Mouse (Mus musculus): Measurements from ENCODE around the gene Tph1. TPM values are rescaled to one million over a fixed set of nuclear protein-coding genes. Genes with fewer than 3 reads are reported as not detected.

Gene Tph1
- 0.67 and 1.6 TPM in 2 replicates for polyA plus RNA-seq (2016; fragmentation: Nextera tagmentation; extraction: Ambion mirVana)

DNA sequence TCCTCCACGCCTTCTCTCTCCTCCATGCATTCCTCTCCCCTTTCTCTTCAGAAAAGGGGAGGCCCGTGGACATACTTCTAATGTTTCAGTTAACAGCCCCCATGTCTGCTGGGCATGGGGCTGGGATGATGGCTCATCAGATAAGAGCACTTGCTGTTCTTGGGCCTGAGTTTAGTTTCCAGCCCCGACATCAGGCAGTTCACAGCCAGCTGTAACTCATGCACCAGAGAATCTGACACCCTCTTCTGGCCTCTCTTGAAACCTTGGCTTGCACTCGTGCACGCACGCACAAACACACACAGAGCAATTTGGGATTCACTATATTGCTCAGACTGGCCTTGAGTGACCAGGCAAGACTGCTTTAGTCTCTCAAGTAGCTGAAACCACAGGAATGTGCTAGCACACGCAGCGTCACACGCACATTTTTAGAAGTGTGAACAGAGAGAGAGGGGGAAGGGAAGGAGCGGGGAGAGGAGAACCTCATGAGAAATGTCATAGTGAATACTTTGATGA is at the start of gene Tph1:
Tph1 (minus strand) TSS at position 378 of the 513 bp plus-strand sequence.
- Histone ChIP-seq H3K36me3 (no peaks in the 10 kb centered on the region), H3K9me3 (no peaks in the 10 kb centered on the region), H3K27me3 (ENCODE audit: insufficient read depth, poor library complexity, severe bottlenecking) (peaks cover 20% of the 10 kb centered on the region), H3K4me1 (replicated peaks) (peaks cover 9% of the 10 kb centered on the region), H3K4me3 (no peak within 1 kb of the TSS), H3K27ac (no peak within 1 kb of the TSS)
- 69% methylated on average over 10 of the region's 10 CpGs for WGBS
- DNase-seq (ENCODE audit: low spot score) = no peak

GRCm38 (mm10) chr7:46720460-46720859 is 48.1 kb upstream of the Tph1 start:
- DNase-seq (ENCODE audit: low spot score) = no peak
- 77% methylated on average over 9 of the region's 9 CpGs for WGBS
- Histone ChIP-seq H3K4me3 (no peak overlapping the region), H3K9me3 (no peaks in the 10 kb centered on the region), H3K27ac (no peak overlapping the region), H3K4me1 (replicated peaks) (no peaks in the 10 kb centered on the region), H3K27me3 (ENCODE audit: insufficient read depth, poor library complexity, severe bottlenecking) (peaks cover 4% of the 10 kb centered on the region; the same call in 1 of the 2 replicates), H3K36me3 (no peaks in the 10 kb centered on the region)

GRCm38 (mm10) chr7:46719526-46719925 is 47.2 kb upstream of the Tph1 start:
- Histone ChIP-seq H3K27ac (no peak overlapping the region), H3K9me3 (no peaks in the 10 kb centered on the region), H3K4me3 (no peak overlapping the region), H3K27me3 (ENCODE audit: insufficient read depth, poor library complexity, severe bottlenecking) (peaks cover 4% of the 10 kb centered on the region; the same call in 1 of the 2 replicates), H3K36me3 (no peaks in the 10 kb centered on the region), H3K4me1 (replicated peaks) (no peaks in the 10 kb centered on the region)
- DNase-seq (ENCODE audit: low spot score) = no peak
- 88% methylated on average over 7 of the region's 7 CpGs for WGBS

DNA sequence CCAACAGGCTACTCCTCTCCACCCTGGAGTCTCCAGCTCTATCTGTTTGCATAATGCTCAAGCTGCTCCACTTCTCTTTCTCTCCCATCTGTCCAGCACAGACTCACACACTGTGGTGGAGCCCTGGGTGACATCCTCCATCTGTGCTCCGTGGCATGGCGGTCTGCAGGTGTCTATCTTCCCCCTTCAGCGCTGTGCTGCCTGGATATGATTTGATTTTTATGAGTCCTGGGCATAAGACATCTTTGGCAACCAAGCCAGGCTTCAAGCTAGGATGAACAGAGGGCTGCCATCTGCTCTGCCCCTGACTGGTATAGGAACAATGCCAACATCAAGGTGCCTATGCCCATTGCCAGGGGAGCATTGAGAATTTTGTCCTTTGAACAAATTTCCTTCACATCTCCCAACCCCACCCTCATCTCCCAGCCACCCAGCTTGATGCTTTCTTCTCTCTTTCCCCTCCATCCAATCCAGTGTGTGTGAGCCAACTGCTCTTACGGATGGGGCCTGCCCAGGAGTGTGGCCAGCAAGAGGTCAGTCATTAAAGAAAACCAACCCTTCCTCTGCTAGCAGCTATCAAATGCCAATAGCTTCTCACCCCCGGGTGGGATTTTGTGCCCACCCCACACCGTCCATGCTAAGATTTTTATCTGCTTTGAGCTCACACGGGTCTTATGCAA is 46.4 kb upstream of the Tph1 start:
- 85% methylated on average over 7 of the region's 7 CpGs for WGBS
- Histone ChIP-seq H3K9me3 (no peaks in the 10 kb centered on the region), H3K4me3 (no peak overlapping the region), H3K27me3 (ENCODE audit: insufficient read depth, poor library complexity, severe bottlenecking) (peaks cover 4% of the 10 kb centered on the region; the same call in 1 of the 2 replicates), H3K4me1 (replicated peaks) (no peaks in the 10 kb centered on the region), H3K27ac (no peak overlapping the region), H3K36me3 (no peaks in the 10 kb centered on the region)
- no peak for DNase-seq (ENCODE audit: low spot score)

- no peak overlapping the region for H3K4me3 ChIP-seq
- H3K27me3 ChIP-seq (ENCODE audit: insufficient read depth, poor library complexity, severe bottlenecking) = peaks cover 4% of the 10 kb centered on the region; the same call in 1 of the 2 replicates
- no peaks in the 10 kb centered on the region for H3K36me3 ChIP-seq
- WGBS = 73% methylated on average over 5 of the region's 5 CpGs
- DNase-seq (ENCODE audit: low spot score) = no peak
- H3K27ac ChIP-seq = no peak overlapping the region
- no peaks in the 10 kb centered on the region for H3K4me1 ChIP-seq (replicated peaks)
- H3K9me3 ChIP-seq = no peaks in the 10 kb centered on the region
Observed at GRCm38 (mm10) chr7:46716897-46717296, 44.6 kb upstream of the Tph1 start.

DNA sequence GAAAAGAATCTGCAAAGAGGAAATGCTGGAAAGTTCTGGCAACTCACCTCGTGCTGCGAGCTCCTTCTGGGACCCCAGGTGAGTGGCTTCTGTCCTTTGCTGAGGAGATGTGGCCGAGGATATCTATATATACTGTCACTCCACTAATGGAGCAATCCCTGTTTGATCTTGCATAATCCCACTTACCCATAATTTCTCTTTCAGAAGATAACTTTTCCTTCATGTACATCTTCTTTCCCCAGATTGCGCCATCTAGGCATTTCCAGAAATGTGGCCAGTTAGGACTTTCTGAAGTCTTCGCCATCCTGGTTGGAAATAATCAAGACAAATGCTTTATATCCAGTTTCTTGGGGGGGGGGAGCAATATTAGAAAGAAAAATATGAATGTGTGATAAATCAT is 43.3 kb upstream of the Tph1 start, which contains the start of gene Saa3:
Saa3 (minus strand) TSS at position 101 of the 400 bp plus-strand sequence.
- Histone ChIP-seq H3K27ac (no peak within 1 kb of the TSS), H3K9me3 (no peaks in the 10 kb centered on the region), H3K4me3 (no peak within 1 kb of the TSS), H3K36me3 (no peaks in the 10 kb centered on the region), H3K4me1 (replicated peaks) (no peaks in the 10 kb centered on the region), H3K27me3 (ENCODE audit: insufficient read depth, poor library complexity, severe bottlenecking) (peaks cover 2% of the 10 kb centered on the region; the same call in 1 of the 2 replicates)
- no peak for DNase-seq (ENCODE audit: low spot score)
- 91% methylated on average over 5 of the region's 5 CpGs for WGBS

DNA sequence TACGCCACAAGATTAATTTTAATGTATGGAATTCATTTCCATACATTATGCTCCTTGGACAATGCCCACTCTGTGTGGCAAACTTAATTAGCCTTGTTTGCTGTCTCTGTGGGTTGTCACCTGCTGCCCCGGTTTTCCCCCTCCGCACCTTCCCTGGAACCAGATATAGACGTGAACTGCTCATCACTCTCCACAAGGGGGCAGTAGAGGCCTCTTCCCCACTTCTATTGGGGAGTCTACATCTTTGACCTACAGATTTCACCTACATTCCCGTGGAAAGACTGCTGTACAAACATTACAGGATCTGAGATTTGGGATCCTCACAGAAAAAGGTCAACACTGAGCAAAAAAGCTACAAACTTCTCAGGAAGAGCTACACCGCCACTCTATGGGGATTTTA is 42.2 kb upstream of the Tph1 start:
- Histone ChIP-seq H3K4me3 (no peak overlapping the region), H3K27ac (no peak overlapping the region), H3K36me3 (no peaks in the 10 kb centered on the region), H3K27me3 (ENCODE audit: insufficient read depth, poor library complexity, severe bottlenecking) (no peaks in the 10 kb centered on the region), H3K9me3 (no peaks in the 10 kb centered on the region), H3K4me1 (replicated peaks) (peaks cover 3% of the 10 kb centered on the region)
- DNase-seq (ENCODE audit: low spot score) = peak; percentile 39
- WGBS = 33% methylated on average over 6 of the region's 6 CpGs

DNA sequence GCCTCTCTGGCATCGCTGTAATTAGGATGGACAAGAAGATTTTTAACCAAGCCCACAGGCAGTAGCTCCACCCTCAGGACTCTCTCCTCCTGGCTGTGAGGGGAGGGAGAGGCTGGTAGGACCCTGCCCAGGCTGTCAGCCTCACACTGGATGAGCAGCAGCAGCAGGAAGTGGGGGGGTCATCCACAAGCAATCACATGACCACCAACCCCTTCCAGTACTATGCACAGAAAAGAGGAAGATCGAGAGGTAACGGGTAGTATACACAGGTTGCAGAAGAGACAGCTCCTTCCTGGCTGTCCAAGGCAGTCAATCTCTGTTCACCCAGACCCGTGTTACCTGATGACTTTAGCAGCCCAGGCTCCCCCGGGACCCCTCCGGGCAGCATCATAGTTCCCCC is 39.9 kb upstream of the Tph1 start:
- H3K4me1 ChIP-seq (replicated peaks) = peaks cover 8% of the 10 kb centered on the region

DNA sequence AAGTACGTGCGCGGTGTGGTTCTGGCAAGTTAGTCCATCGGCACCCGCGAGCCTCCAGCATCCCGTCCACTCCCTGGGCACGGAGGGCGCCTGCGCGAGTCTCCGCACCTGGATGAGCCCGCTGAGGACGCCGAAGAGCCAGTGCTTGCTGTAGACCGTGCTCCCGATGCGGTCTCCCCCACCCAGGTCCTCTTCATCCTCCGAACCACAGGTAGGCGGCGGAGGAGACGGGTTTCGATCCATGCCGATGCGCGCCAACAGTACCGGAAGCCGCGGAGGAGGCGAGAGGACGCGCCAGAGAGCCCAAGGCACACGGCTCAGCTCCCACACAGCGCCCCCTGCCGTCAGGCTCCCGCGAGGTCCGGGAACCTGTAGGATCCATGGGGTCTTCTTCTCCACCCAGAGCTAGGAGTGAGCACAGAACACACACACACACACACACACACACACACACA is 38.1 kb upstream of the Tph1 start, which contains the start of gene Saal1:
Saal1 (minus strand) TSS at position 291 of the 455 bp plus-strand sequence.
- peak within 1 kb of the TSS; percentile 98 for H3K27ac ChIP-seq
- H3K4me1 ChIP-seq (replicated peaks) = peaks cover 8% of the 10 kb centered on the region
- no peaks in the 10 kb centered on the region for H3K9me3 ChIP-seq
- H3K27me3 ChIP-seq (ENCODE audit: insufficient read depth, poor library complexity, severe bottlenecking) = no peaks in the 10 kb centered on the region
- peaks cover 35% of the 10 kb centered on the region for H3K36me3 ChIP-seq
- peak within 1 kb of the TSS; percentile 90 for H3K4me3 ChIP-seq
- WGBS = 0% methylated on average over 38 of the region's 38 CpGs
- DNase-seq (ENCODE audit: low spot score) = peak; percentile 94

More for the DNA sequence above, 39.9 kb upstream of the Tph1 start:
- no peak overlapping the region for H3K27ac ChIP-seq
- no peak overlapping the region for H3K4me3 ChIP-seq
- DNase-seq (ENCODE audit: low spot score) = no peak
- H3K27me3 ChIP-seq (ENCODE audit: insufficient read depth, poor library complexity, severe bottlenecking) = no peaks in the 10 kb centered on the region
- WGBS = 69% methylated on average over 6 of the region's 6 CpGs
- H3K9me3 ChIP-seq = no peaks in the 10 kb centered on the region
- H3K36me3 ChIP-seq = peaks cover 16% of the 10 kb centered on the region

DNA sequence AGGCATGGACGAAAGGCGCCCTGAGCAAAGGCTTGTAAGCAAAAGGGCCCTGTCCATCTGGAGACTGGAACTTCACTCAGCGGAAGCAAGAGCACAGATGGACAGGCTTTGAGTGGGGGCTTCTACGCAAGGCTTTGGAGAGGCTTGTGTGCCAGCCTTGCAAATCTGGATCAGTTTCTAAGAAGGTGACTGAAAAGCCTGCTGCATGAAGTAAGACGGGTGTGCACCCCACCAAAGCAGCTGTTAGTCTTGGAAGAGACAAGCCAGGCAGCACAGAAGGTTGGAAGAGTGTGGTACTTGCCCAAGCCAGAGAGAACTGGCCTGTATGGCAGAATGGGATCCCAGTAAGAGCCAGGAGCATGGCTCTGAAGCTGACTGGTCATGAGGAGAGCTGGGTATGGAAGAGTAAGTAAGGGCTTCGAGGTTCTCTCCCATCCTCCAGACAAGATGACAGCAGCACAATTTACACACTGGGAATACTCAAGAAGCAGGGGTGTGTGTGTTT is 28.2 kb upstream of the Tph1 start:
- no peak for DNase-seq (ENCODE audit: low spot score)
- H3K4me3 ChIP-seq = no peak overlapping the region
- 93% methylated on average over 6 of the region's 6 CpGs for WGBS
- H3K9me3 ChIP-seq = no peaks in the 10 kb centered on the region
- no peaks in the 10 kb centered on the region for H3K4me1 ChIP-seq (replicated peaks)
- H3K27me3 ChIP-seq (ENCODE audit: insufficient read depth, poor library complexity, severe bottlenecking) = no peaks in the 10 kb centered on the region
- peaks cover 100% of the 10 kb centered on the region for H3K36me3 ChIP-seq
- no peak overlapping the region for H3K27ac ChIP-seq

- no peak overlapping the region for H3K27ac ChIP-seq
- no peaks in the 10 kb centered on the region for H3K27me3 ChIP-seq (ENCODE audit: insufficient read depth, poor library complexity, severe bottlenecking)
- 78% methylated on average over 1 of the region's 1 CpGs for WGBS
- H3K4me1 ChIP-seq (replicated peaks) = no peaks in the 10 kb centered on the region
- no peak for DNase-seq (ENCODE audit: low spot score)
- H3K36me3 ChIP-seq = peaks cover 93% of the 10 kb centered on the region
- H3K4me3 ChIP-seq = no peak overlapping the region
- no peaks in the 10 kb centered on the region for H3K9me3 ChIP-seq
Observed at GRCm38 (mm10) chr7:46696754-46697153, 24.4 kb upstream of the Tph1 start.

DNA sequence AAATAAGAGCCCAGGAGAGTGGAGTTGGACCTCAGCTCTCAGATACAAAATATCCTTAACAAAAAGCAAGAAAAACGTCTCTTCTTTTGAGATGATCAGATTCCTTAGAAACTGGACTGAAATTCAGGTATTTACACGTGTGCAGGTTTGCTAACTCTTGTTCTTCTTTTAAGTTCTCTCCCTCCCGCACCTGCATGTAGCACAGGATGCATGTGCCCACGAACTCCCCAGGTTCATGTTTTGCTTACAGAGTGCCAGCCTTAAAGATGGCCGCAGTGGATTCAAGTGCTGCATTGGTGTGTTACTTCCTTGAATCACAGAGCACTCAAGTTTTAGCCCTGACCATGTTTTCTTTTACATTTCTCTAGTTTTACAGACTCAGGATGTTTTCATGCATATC is 14.5 kb upstream of the Tph1 start:
- 88% methylated on average over 5 of the region's 5 CpGs for WGBS
- Histone ChIP-seq H3K27ac (no peak overlapping the region), H3K27me3 (ENCODE audit: insufficient read depth, poor library complexity, severe bottlenecking) (no peaks in the 10 kb centered on the region), H3K4me1 (replicated peaks) (no peaks in the 10 kb centered on the region), H3K4me3 (no peak overlapping the region), H3K9me3 (no peaks in the 10 kb centered on the region), H3K36me3 (peaks cover 47% of the 10 kb centered on the region)
- DNase-seq (ENCODE audit: low spot score) = no peak

GRCm38 (mm10) chr7:46680732-46681131 is 8.4 kb upstream of the Tph1 start:
- 0 out of 2 replicates have a peak, but pooled peaks cover 5% of the 10 kb centered on the region for H3K4me1 ChIP-seq (replicated peaks)
- no peak overlapping the region for H3K27ac ChIP-seq
- H3K9me3 ChIP-seq = no peaks in the 10 kb centered on the region
- DNase-seq (ENCODE audit: low spot score) = no peak
- no peaks in the 10 kb centered on the region for H3K27me3 ChIP-seq (ENCODE audit: insufficient read depth, poor library complexity, severe bottlenecking)
- H3K36me3 ChIP-seq = no peaks in the 10 kb centered on the region
- H3K4me3 ChIP-seq = no peak overlapping the region

Data from hindbrain, embryonic 10.5 days (tissue).